Mouse (Mus musculus) kidney, adult 2 months (tissue): ENCODE data around the gene Trim59.

Experiments
- CTCF ChIP-seq: fragments of 200-500 bp; conservative IDR thresholded peaks from 2 replicates; pipeline ENCODE4 v1.5.1; 2011; ENCODE audit warnings: low read depth, mild to moderate bottlenecking, control low read depth, low read length, moderate library complexity, mixed read lengths; ENCODE audit not compliant: insufficient read depth, insufficient read length
- POLR2A ChIP-seq: fragments of 200-500 bp; IDR thresholded peaks from one replicate; pipeline ENCODE4 v1.6.1; 2011; ENCODE audit warnings: low read depth, low read length, control low read depth

GRCm38 (mm10) chr3:69055871-69056270 lies 11.3 kb upstream of the Trim59 start:
- TF ChIP-seq POLR2A (no peak), CTCF (no peak)
